In the genomic region with DNA sequence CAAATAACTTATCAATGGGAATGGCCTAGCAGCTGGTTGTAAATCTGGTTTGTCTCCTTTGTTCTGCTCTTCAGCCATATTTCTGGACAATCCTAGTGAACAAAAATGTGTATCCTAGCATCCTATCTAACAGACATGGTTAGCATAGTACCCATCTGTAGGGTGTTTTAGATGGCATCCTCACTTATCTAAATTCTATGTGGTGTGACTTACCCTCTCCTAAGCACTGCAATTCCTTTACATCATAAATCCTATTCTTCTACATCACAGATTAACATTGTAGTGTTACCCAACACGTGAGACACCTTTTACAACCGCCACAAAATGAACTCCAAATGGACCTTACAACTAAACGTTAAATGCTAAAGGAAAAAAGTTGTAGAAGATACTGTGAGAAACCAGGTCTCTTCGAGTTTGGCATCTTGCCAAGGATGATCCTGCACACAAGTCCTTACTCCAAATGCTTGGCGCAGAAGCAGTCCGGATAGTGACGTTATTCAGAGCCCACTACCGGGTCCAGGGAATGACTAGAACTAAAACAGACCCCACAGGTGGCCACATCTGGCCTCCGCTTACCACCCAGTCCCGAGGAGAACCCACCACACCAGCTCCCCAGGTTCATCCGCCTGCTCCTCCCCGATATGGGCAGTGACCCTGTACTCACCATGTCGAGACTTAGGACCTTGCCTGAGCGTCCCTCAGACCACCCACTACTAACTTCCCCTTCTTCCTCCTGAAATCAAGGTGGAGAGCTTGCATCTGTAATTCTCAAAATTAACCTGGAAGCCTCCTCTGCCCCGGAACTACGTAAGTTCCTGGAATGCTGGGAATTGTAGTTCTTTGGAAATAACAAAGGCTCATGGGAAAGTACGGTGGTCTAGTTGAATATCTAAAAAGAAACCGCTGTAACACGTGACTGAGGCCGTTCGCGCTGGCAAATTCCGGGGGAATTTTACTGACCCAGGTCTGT, we compare ENCODE assay signal across 8 mouse cellular contexts. TPM values are rescaled to one million over a fixed set of nuclear protein-coding genes. Genes with fewer than 3 reads are reported as not detected.
DNase-seq lines count a peak whose midpoint lies in the region; ATAC-seq and TF ChIP-seq lines count a peak whose summit lies in the region.

A gene (minus strand): TSS at position 753 of the 970 bp plus-strand sequence.

- peak within 1 kb of the TSS; percentile 72 for H3K4me2 ChIP-seq in embryonic facial prominence, embryonic 14.5 days (ENCODE audit: low read depth, low read length)
- peak within 1 kb of the TSS; percentile 71 for H3K4me2 ChIP-seq in limb, embryonic 11.5 days (ENCODE audit: low read depth, severe bottlenecking)
- peak within 1 kb of the TSS; percentile 67 for H3K4me2 ChIP-seq in midbrain, embryonic 13.5 days (replicated peaks)

- WGBS in embryonic facial prominence, embryonic 14.5 days, result 2% methylated on average over 23 of the region's 23 CpGs
- 2% methylated on average over 23 of the region's 23 CpGs for WGBS in heart, adult 2 months
- WGBS in kidney, adult 2 months, result 2% methylated on average over 23 of the region's 23 CpGs
- WGBS in limb, embryonic 11.5 days, result 2% methylated on average over 23 of the region's 23 CpGs
- 4% methylated on average over 23 of the region's 23 CpGs for WGBS in midbrain, embryonic 13.5 days

- intact Hi-C loops in heart, adult 2 months (cut with DNase I), result loop anchor here (2.0 to 5.0 kb wide), 2 partner anchors 19 to 36 kb away; no protein-coding TSS in a partner anchor

- peaks cover 8% of the 10 kb centered on the region for H3K4me1 ChIP-seq in embryonic facial prominence, embryonic 14.5 days (ENCODE audit: control insufficient read depth, insufficient read depth, low read length)
- H3K4me1 ChIP-seq in heart, adult 2 months (ENCODE audit: control insufficient read depth, insufficient read depth, low read length), result peaks cover 4% of the 10 kb centered on the region
- H3K4me1 ChIP-seq in kidney, adult 2 months (ENCODE audit: control insufficient read depth, insufficient read depth, low read length), result peaks cover 9% of the 10 kb centered on the region; the same call in 1 of the 2 replicates
- peaks cover 2% of the 10 kb centered on the region; the same call in 1 of the 2 replicates for H3K4me1 ChIP-seq in limb, embryonic 11.5 days (ENCODE audit: control insufficient read depth, insufficient read depth, low read length)
- H3K4me1 ChIP-seq in midbrain, embryonic 13.5 days (replicated peaks), result peaks cover 13% of the 10 kb centered on the region

- TF ChIP-seq CTCF in heart, adult 2 months (IDR thresholded peaks at IDR 0.05), result no peak
- no peak for TF ChIP-seq CTCF in kidney, adult 2 months (conservative IDR thresholded peaks at IDR 0.05; ENCODE audit: insufficient read depth, insufficient read length, low read depth, low read length)

- peak within 1 kb of the TSS; percentile 64 for H3K4me3 ChIP-seq in embryonic facial prominence, embryonic 14.5 days (ENCODE audit: low read depth, low read length)
- H3K4me3 ChIP-seq in heart, adult 2 months, result peak within 1 kb of the TSS; percentile 84
- H3K4me3 ChIP-seq in kidney, adult 2 months (ENCODE audit: insufficient read depth, low read depth, low read length), result peak within 1 kb of the TSS; percentile 100
- H3K4me3 ChIP-seq in limb, embryonic 11.5 days (ENCODE audit: low read depth, low read length), result peak within 1 kb of the TSS; percentile 83
- H3K4me3 ChIP-seq in midbrain, embryonic 13.5 days (replicated peaks), result peak within 1 kb of the TSS; percentile 77

- ATAC-seq in embryonic facial prominence, embryonic 14.5 days (ENCODE audit: low read depth), result peak; percentile 95
- ATAC-seq in limb, embryonic 11.5 days (ENCODE audit: insufficient number of reproducible peaks, low FRiP score, low TSS enrichment, low read depth), result peak; percentile 88
- peak; percentile 95 for ATAC-seq in midbrain, embryonic 13.5 days

- H3K9me3 ChIP-seq in embryonic facial prominence, embryonic 14.5 days (ENCODE audit: control insufficient read depth, low read length), result peaks cover 29% of the 10 kb centered on the region
- no peaks in the 10 kb centered on the region; the same call in 1 of the 2 replicates for H3K9me3 ChIP-seq in limb, embryonic 11.5 days (ENCODE audit: control insufficient read depth, low read length)
- peaks cover 11% of the 10 kb centered on the region for H3K9me3 ChIP-seq in midbrain, embryonic 13.5 days

- peak within 1 kb of the TSS; percentile 10; the same call in 1 of the 2 replicates for H3K27ac ChIP-seq in embryonic facial prominence, embryonic 14.5 days (replicated peaks; ENCODE audit: low read depth, low read length)
- H3K27ac ChIP-seq in heart, adult 2 months, result peak within 1 kb of the TSS; percentile 92
- peak within 1 kb of the TSS; percentile 82 for H3K27ac ChIP-seq in kidney, adult 2 months (ENCODE audit: insufficient read depth, low read depth, low read length)
- H3K27ac ChIP-seq in limb, embryonic 11.5 days (replicated peaks; ENCODE audit: low read depth, low read length), result no peak within 1 kb of the TSS
- no peak within 1 kb of the TSS for H3K27ac ChIP-seq in midbrain, embryonic 13.5 days

- H3K36me3 ChIP-seq in embryonic facial prominence, embryonic 14.5 days (ENCODE audit: control insufficient read depth, insufficient read depth, low read length), result peaks cover 30% of the 10 kb centered on the region
- no peaks in the 10 kb centered on the region; the same call in 1 of the 2 replicates for H3K36me3 ChIP-seq in heart, adult 2 months (ENCODE audit: control insufficient read depth, insufficient read depth, low read length)
- H3K36me3 ChIP-seq in kidney, adult 2 months (ENCODE audit: control insufficient read depth, insufficient read depth, low read length), result peaks cover 4% of the 10 kb centered on the region
- H3K36me3 ChIP-seq in limb, embryonic 11.5 days (ENCODE audit: control insufficient read depth, insufficient read depth, low read length), result peaks cover under 1% of the 10 kb centered on the region; the same call in 1 of the 2 replicates
- peaks cover 32% of the 10 kb centered on the region for H3K36me3 ChIP-seq in midbrain, embryonic 13.5 days

- peak; percentile 90 for DNase-seq in A20 (ENCODE audit: low read depth, low spot score)
- DNase-seq in adrenal gland, postnatal 25 days, result peak; percentile 45
- peak; percentile 97 for DNase-seq in embryonic facial prominence, embryonic 14.5 days (ENCODE audit: low spot score)
- DNase-seq in heart, adult 2 months, result peak; percentile 73 to 74
- peak; percentile 94 for DNase-seq in kidney, adult 2 months
- peak; percentile 67 for DNase-seq in limb, embryonic 11.5 days (ENCODE audit: low spot score)
- peak; percentile 55 for DNase-seq in spleen, adult 12 weeks (ENCODE audit: low spot score)

- TF ChIP-seq POLR2A in heart, adult 2 months (IDR thresholded peaks at IDR 0.05; ENCODE audit: insufficient read depth, low read depth, low read length), result peak; percentile 56; the same call in 1 of the 2 replicates
- no peak for TF ChIP-seq POLR2A in kidney, adult 2 months (IDR thresholded peaks at IDR 0.05; ENCODE audit: low read depth, low read length)

- H3K9ac ChIP-seq in embryonic facial prominence, embryonic 14.5 days (ENCODE audit: low read depth, low read length), result peak within 1 kb of the TSS; percentile 70
- peak within 1 kb of the TSS; percentile 76 for H3K9ac ChIP-seq in heart, adult 2 months (ENCODE audit: low read depth, low read length)
- H3K9ac ChIP-seq in limb, embryonic 11.5 days (ENCODE audit: low read length), result peak within 1 kb of the TSS; percentile 77
- peak within 1 kb of the TSS; percentile 75 for H3K9ac ChIP-seq in midbrain, embryonic 13.5 days (replicated peaks)

- no peak for TF ChIP-seq EP300 in heart, adult 2 months (IDR thresholded peaks at IDR 0.05; ENCODE audit: insufficient read depth, low read depth, low read length)

- no peaks in the 10 kb centered on the region for H3K27me3 ChIP-seq in embryonic facial prominence, embryonic 14.5 days (replicated peaks; ENCODE audit: control insufficient read depth, insufficient read depth, low read length)
- H3K27me3 ChIP-seq in heart, adult 2 months (ENCODE audit: control insufficient read depth, insufficient read depth, low read length), result no peaks in the 10 kb centered on the region
- H3K27me3 ChIP-seq in kidney, adult 2 months (replicated peaks; ENCODE audit: control insufficient read depth, insufficient read depth, low read length), result no peaks in the 10 kb centered on the region
- no peaks in the 10 kb centered on the region for H3K27me3 ChIP-seq in limb, embryonic 11.5 days (ENCODE audit: control insufficient read depth, insufficient read depth, low read length)
- H3K27me3 ChIP-seq in midbrain, embryonic 13.5 days, result no peaks in the 10 kb centered on the region

- H3K79me2 ChIP-seq in heart, adult 2 months (replicated peaks; ENCODE audit: control insufficient read depth, insufficient read depth, low read length), result no peaks in the 10 kb centered on the region; the same call in 1 of the 2 replicates

RNA-seq across cellular contexts. Expression of the gene that starts here (rescaled TPM):
- 36.5 and 37.1 TPM in 2 replicates for total RNA-seq in adrenal gland, postnatal 25 days (2021)
- 4.6 and 6.9 TPM in 2 replicates for polyA plus RNA-seq in embryonic facial prominence, embryonic 14.5 days (2014; fragmentation: Nextera tagmentation; extraction: Ambion mirVana)
- 10 to 100 TPM; 10.3 to 11.2 TPM for total RNA-seq in heart, adult 2 months (2021)
- 1.3 and 3.7 TPM in 2 replicates for polyA plus RNA-seq in heart, adult 2 months (2012; rRNA removed)
- polyA plus RNA-seq in kidney, adult 2 months (2012; rRNA removed), result 0.90 and 1.2 TPM in 2 replicates
- 5.2 and 5.3 TPM in 2 replicates for polyA plus RNA-seq in limb, embryonic 11.5 days (2014; fragmentation: Nextera tagmentation; extraction: Ambion mirVana)
- 6.2 and 7.7 TPM in 2 replicates for polyA plus RNA-seq in midbrain, embryonic 13.5 days (2015; fragmentation: Nextera tagmentation; extraction: Ambion mirVana)

Comparison
In these comparisons a context has a peak if more than half of its experiments do, and no peak if none do; other contexts are left out.
1. DNase-seq: peak in every context shown above with its lines; median percentile 97 in embryonic facial prominence, embryonic 14.5 days; 94 in kidney, adult 2 months; 90 in A20; 74 in heart, adult 2 months; 67 in limb, embryonic 11.5 days; 55 in spleen, adult 12 weeks; 45 in adrenal gland, postnatal 25 days.
2. H3K27ac ChIP-seq: peak in embryonic facial prominence, embryonic 14.5 days (single experiment), heart, adult 2 months (single experiment) and kidney, adult 2 months (single experiment); none in limb, embryonic 11.5 days (single experiment) and midbrain, embryonic 13.5 days (single experiment).
3. Peak in every context shown above with its lines, with median percentiles within 50 percentile points of each other: ATAC-seq, H3K4me2 ChIP-seq, H3K4me3 ChIP-seq and H3K9ac ChIP-seq.